Mouse (Mus musculus): ENCODE measurements around the gene Atg101.

GRCm38 (mm10) chr15:101322106-101322505, 38.0 kb downstream of the Atg101 start:
- TF ChIP-seq GATA1 (IDR thresholded peaks at IDR 0.05; ENCODE audit: low read length) (no peak), TAL1 (IDR thresholded peaks at IDR 0.05; ENCODE audit: low read length) (no peak)
